Mouse (Mus musculus) CD4-positive, CD25-positive, alpha-beta regulatory T cell, adult 9 weeks (primary cell): ENCODE data around the gene Olfr103. TPM values are rescaled to one million over a fixed set of nuclear protein-coding genes. Genes with fewer than 3 reads are reported as not detected.

Experiments
- polyA plus RNA-seq: library from polyadenylated mRNA; unstranded; fragments of 100-300 nt; shearing (Covaris generic); gene quantifications from one replicate; pipeline ENCODE4 v1.2.1, GENCODE M21; 2017

Olfr103 gene
- not detected for polyA plus RNA-seq

DNA sequence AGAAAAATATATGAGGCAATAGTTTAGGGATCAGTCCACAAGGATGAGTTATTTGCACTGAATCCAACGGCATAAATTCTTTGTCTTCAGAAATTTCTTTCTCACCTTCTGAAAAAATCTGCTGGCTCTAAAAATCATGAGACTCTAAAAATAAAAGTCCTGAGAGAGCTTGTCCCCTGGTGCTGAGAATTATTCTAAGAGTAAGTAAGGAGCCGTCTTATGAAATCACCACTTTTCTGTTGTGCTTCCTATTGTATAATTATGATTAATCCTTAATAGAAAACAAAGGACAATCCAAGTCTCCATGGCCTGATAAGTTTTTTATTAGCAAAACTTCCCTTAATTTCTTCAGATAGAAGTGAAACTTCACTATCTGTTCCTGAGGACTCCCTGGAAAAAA, at the start of gene Olfr103:
TSS of gene Olfr103 (minus strand) at position 101 of the 400 bp plus-strand sequence.

DNA sequence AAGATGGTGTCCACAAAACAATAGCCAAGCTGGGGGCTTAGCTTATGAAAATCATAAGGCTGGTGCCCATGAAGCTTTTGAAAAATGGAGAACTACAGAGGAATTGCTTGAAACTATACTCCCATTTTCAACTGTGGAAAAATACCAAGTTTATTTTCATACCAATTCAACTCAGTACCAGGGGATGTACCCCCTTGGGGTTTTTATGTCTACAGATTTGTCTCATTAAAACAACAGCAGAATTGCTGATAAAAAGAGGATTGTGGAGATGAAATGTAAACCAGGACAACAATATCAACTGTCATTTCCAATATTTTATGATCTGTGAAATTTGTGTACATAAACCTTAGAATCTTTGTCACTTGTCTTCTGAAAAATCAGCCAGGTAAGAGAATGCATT, 39.2 kb upstream of the Olfr103 start, which contains the start of gene Olfr105-ps:
TSS of gene Olfr105-ps (plus strand) at position 301 of the 400 bp plus-strand sequence.

DNA sequence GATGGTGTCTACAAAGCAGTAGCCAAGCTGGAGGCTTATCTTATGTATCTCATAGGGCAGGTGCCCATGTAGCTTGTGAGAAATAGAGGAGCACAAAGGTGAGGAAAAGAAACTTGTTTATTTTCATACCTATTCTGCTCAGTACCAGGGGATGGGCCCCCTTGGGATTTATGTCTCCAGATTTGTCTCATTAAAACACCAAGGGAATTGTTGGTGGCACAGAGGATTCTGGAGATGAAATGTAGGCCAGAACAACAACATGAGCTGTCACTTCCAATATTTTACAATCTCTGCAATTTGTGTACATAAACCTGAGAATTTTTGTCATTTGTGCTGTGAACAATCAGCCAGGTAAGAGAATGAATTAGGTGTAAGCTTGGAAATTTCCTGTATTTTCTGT, 19.8 kb upstream of the Olfr103 start, which contains the start of gene Olfr104-ps:
TSS of gene Olfr104-ps (plus strand) at position 301 of the 400 bp plus-strand sequence.

DNA sequence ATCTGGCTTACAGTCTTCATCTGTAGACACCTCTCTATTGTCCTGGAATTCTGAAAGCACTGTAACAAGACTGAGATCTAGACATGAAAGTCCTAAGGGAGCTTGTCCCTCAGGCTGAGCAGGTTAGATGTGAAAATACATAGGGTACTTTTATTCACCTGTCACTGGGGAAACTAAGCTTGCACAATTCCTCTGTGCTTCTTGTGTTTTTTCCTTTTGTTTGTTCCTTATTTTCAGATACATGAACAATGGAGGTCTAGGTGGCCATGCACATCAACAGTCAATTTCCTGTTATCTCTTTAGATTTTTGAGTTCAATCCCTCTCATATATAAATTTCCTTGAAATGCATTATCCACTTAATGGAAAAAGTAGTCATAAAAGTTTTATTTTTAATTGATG, 22.5 kb downstream of the Olfr103 start, which contains the start of gene Olfr102:
TSS of gene Olfr102 (minus strand) at position 101 of the 400 bp plus-strand sequence.

DNA sequence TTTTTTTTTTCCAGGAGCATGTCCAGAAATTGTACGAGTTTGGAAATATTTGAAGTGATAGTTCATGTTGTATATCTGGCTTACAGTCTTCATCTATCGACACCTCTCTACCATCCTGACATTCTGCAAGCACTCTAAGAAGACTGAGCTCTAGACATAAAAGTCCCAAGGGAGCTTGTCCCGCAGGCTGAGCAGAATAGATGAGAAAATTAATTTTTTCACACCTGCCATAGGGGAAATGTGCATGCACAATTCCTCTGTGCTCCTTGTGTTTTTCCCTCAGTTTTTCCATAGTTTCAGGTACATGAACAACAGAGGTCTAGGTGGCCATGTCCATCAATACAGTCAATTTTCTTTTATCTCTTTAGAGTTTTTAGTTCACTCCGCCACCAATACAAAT, 35.3 kb downstream of the Olfr103 start, which contains the start of gene Olfr101:
TSS of gene Olfr101 (minus strand) at position 101 of the 400 bp plus-strand sequence.

Other genes starting within 250 kb of the Olfr103 start
- not detected for gene Olfr91, start 241.4 kb downstream of the Olfr103 start, polyA plus RNA-seq
- not detected for gene Olfr92, start 219.6 kb downstream of the Olfr103 start, polyA plus RNA-seq
- not detected for gene Olfr93, start 178.2 kb downstream of the Olfr103 start, polyA plus RNA-seq
- 0.30 TPM for gene Ubd, start 145.8 kb downstream of the Olfr103 start, polyA plus RNA-seq
- gene Olfr94, start 138.7 kb downstream of the Olfr103 start, polyA plus RNA-seq, result not detected
- gene Olfr95, start 126.6 kb downstream of the Olfr103 start, polyA plus RNA-seq, result not detected
- gene Olfr96, start 119.6 kb downstream of the Olfr103 start, polyA plus RNA-seq, result not detected
- not detected for gene Olfr97, start 102.4 kb downstream of the Olfr103 start, polyA plus RNA-seq
- gene Olfr98, start 75.9 kb downstream of the Olfr103 start, polyA plus RNA-seq, result not detected
- 132 TPM for gene H2-M3, start 69.5 kb downstream of the Olfr103 start, polyA plus RNA-seq
- gene Olfr99, start 56.2 kb downstream of the Olfr103 start, polyA plus RNA-seq, result 3.7 TPM
- not detected for gene Olfr101, start 35.4 kb downstream of the Olfr103 start, polyA plus RNA-seq
- gene Olfr102, start 22.6 kb downstream of the Olfr103 start, polyA plus RNA-seq, result not detected
- gene Olfr104-ps, start 19.9 kb upstream of the Olfr103 start, polyA plus RNA-seq, result not detected
- 0.07 TPM for gene Olfr105-ps, start 39.3 kb upstream of the Olfr103 start, polyA plus RNA-seq
- not detected for gene Olfr106-ps, start 50.7 kb upstream of the Olfr103 start, polyA plus RNA-seq
- gene Olfr107, start 59.5 kb upstream of the Olfr103 start, polyA plus RNA-seq, result not detected
- gene Olfr108, start 105.8 kb upstream of the Olfr103 start, polyA plus RNA-seq, result not detected
- not detected for gene Olfr109, start 119.2 kb upstream of the Olfr103 start, polyA plus RNA-seq
- gene H2-M2, start 143.9 kb upstream of the Olfr103 start, polyA plus RNA-seq, result 0.27 TPM
- gene Olfr110, start 152.8 kb upstream of the Olfr103 start, polyA plus RNA-seq, result not detected
- gene Olfr111, start 168.3 kb upstream of the Olfr103 start, polyA plus RNA-seq, result not detected
- gene Olfr112, start 229.8 kb upstream of the Olfr103 start, polyA plus RNA-seq, result not detected
- not detected for gene Olfr113, start 238.0 kb upstream of the Olfr103 start, polyA plus RNA-seq